Mouse (Mus musculus): ENCODE results near the gene Larp1. TPM values are rescaled to one million over a fixed set of nuclear protein-coding genes. Genes with fewer than 3 reads are reported as not detected.
"Not testable (repeated sequence)": the region's sequence is repeated elsewhere in the genome, so short reads cannot be mapped to it uniquely, and the experiment has no call there.

The Larp1 gene
- polyA plus RNA-seq, 1 experiment from 2014 or later: 26.9 TPM

GRCm38 (mm10) chr11:58039027-58039426 lies 30.2 kb downstream of the Larp1 start:
- Histone ChIP-seq H3K4me2 (no peak overlapping the region), H3K36me3 (ENCODE audit: insufficient read depth) (peaks cover 21% of the 10 kb centered on the region), H3K27ac (ENCODE audit: low read depth) (no peak overlapping the region), H3K4me1 (ENCODE audit: insufficient read depth) (no peaks in the 10 kb centered on the region), H3K4me3 (ENCODE audit: low read depth, low read length) (no peak overlapping the region), H3K9ac (no peak overlapping the region), H3K9me3 (ENCODE audit: low read depth, low read length) (no peaks in the 10 kb centered on the region), H3K27me3 (ENCODE audit: insufficient read depth, low read length) (no peaks in the 10 kb centered on the region)
- WGBS: 77% methylated on average over 1 of the region's 1 CpGs
- peak; percentile 55 for TF ChIP-seq CTCF (IDR thresholded peaks at IDR 0.05; ENCODE audit: low read depth)
- ATAC-seq (ENCODE audit: insufficient read depth): no peak
- peak; percentile 56 for DNase-seq

- WGBS: 81% methylated on average over 5 of the region's 5 CpGs
- Histone ChIP-seq H3K9ac (no peak overlapping the region), H3K4me1 (ENCODE audit: insufficient read depth) (no peaks in the 10 kb centered on the region), H3K9me3 (ENCODE audit: low read depth, low read length) (no peaks in the 10 kb centered on the region), H3K4me2 (no peak overlapping the region), H3K4me3 (ENCODE audit: low read depth, low read length) (no peak overlapping the region), H3K27me3 (ENCODE audit: insufficient read depth, low read length) (no peaks in the 10 kb centered on the region), H3K36me3 (ENCODE audit: insufficient read depth) (peaks cover 56% of the 10 kb centered on the region), H3K27ac (ENCODE audit: low read depth) (no peak overlapping the region)
- ATAC-seq (ENCODE audit: insufficient read depth): no peak
- DNase-seq: no peak
- TF ChIP-seq CTCF (IDR thresholded peaks at IDR 0.05; ENCODE audit: low read depth): no peak
Observed at GRCm38 (mm10) chr11:58042861-58043431, 34.1 kb downstream of the Larp1 start.

GRCm38 (mm10) chr11:58046438-58046837 lies 37.6 kb downstream of the Larp1 start:
- WGBS: 70% methylated on average over 4 of the region's 4 CpGs
- TF ChIP-seq CTCF (IDR thresholded peaks at IDR 0.05; ENCODE audit: low read depth): peak; percentile 36
- Histone ChIP-seq H3K9ac (no peak overlapping the region), H3K4me2 (no peak overlapping the region), H3K9me3 (ENCODE audit: low read depth, low read length) (no peaks in the 10 kb centered on the region), H3K4me3 (ENCODE audit: low read depth, low read length) (no peak overlapping the region), H3K4me1 (ENCODE audit: insufficient read depth) (no peaks in the 10 kb centered on the region), H3K27me3 (ENCODE audit: insufficient read depth, low read length) (no peaks in the 10 kb centered on the region), H3K36me3 (ENCODE audit: insufficient read depth) (peaks cover 89% of the 10 kb centered on the region), H3K27ac (ENCODE audit: low read depth) (no peak overlapping the region)
- DNase-seq: peak; percentile 27
- no peak for ATAC-seq (ENCODE audit: insufficient read depth)

- ATAC-seq (ENCODE audit: insufficient read depth): 0 out of 2 replicates have a peak, but pooled peaks have one; percentile 25
- WGBS: 55% methylated on average over 6 of the region's 6 CpGs
- no peak overlapping the region for H3K4me2 ChIP-seq
- no peak overlapping the region for H3K27ac ChIP-seq (ENCODE audit: low read depth)
- DNase-seq: peak; percentile 80
- H3K9ac ChIP-seq: no peak overlapping the region
- no peaks in the 10 kb centered on the region for H3K4me1 ChIP-seq (ENCODE audit: insufficient read depth)
- no peaks in the 10 kb centered on the region for H3K27me3 ChIP-seq (ENCODE audit: insufficient read depth, low read length)
- H3K36me3 ChIP-seq (ENCODE audit: insufficient read depth): peaks cover 76% of the 10 kb centered on the region
- H3K9me3 ChIP-seq (ENCODE audit: low read depth, low read length): no peaks in the 10 kb centered on the region
- peak; percentile 82 for TF ChIP-seq CTCF (IDR thresholded peaks at IDR 0.05; ENCODE audit: low read depth)
- no peak overlapping the region for H3K4me3 ChIP-seq (ENCODE audit: low read depth, low read length)
Observed at GRCm38 (mm10) chr11:58057455-58057854, 48.6 kb downstream of the Larp1 start.

GRCm38 (mm10) chr11:58059752-58060151 lies 50.9 kb downstream of the Larp1 start:
- H3K4me3 ChIP-seq (ENCODE audit: low read depth, low read length); ATAC-seq (ENCODE audit: insufficient read depth): not testable (repeated sequence)
- WGBS: 93% methylated on average over 7 of the region's 7 CpGs

GRCm38 (mm10) chr11:58061218-58061617 lies 52.4 kb downstream of the Larp1 start:
- not testable (repeated sequence) for H3K27ac ChIP-seq (ENCODE audit: low read depth); ATAC-seq (ENCODE audit: insufficient read depth); H3K9me3 ChIP-seq (ENCODE audit: low read depth, low read length); H3K4me2 ChIP-seq; H3K27me3 ChIP-seq (ENCODE audit: insufficient read depth, low read length); DNase-seq; H3K9ac ChIP-seq; H3K4me1 ChIP-seq (ENCODE audit: insufficient read depth); H3K4me3 ChIP-seq (ENCODE audit: low read depth, low read length)
- 92% methylated on average over 3 of the region's 4 CpGs for WGBS
- peaks cover 40% of the 10 kb centered on the region for H3K36me3 ChIP-seq (ENCODE audit: insufficient read depth)

More at GRCm38 (mm10) chr11:58059752-58060151, 50.9 kb downstream of the Larp1 start:
- not testable (repeated sequence) for H3K4me1 ChIP-seq (ENCODE audit: insufficient read depth); DNase-seq; H3K9ac ChIP-seq; H3K27me3 ChIP-seq (ENCODE audit: insufficient read depth, low read length); H3K9me3 ChIP-seq (ENCODE audit: low read depth, low read length); H3K4me2 ChIP-seq; H3K27ac ChIP-seq (ENCODE audit: low read depth)
- peaks cover 55% of the 10 kb centered on the region for H3K36me3 ChIP-seq (ENCODE audit: insufficient read depth)

- Histone ChIP-seq H3K9ac (no peak overlapping the region), H3K36me3 (ENCODE audit: insufficient read depth) (peaks cover 28% of the 10 kb centered on the region), H3K27me3 (ENCODE audit: insufficient read depth, low read length) (no peaks in the 10 kb centered on the region), H3K4me1 (ENCODE audit: insufficient read depth) (no peaks in the 10 kb centered on the region), H3K4me3 (ENCODE audit: low read depth, low read length) (no peak overlapping the region), H3K9me3 (ENCODE audit: low read depth, low read length) (no peaks in the 10 kb centered on the region), H3K27ac (ENCODE audit: low read depth) (no peak overlapping the region), H3K4me2 (no peak overlapping the region)
- no peak for ATAC-seq (ENCODE audit: insufficient read depth)
- no peak for TF ChIP-seq CTCF (IDR thresholded peaks at IDR 0.05; ENCODE audit: low read depth)
- DNase-seq: no peak
- 86% methylated on average over 4 of the region's 4 CpGs for WGBS
Observed at GRCm38 (mm10) chr11:58062586-58062985, 53.7 kb downstream of the Larp1 start.

Measured in lung, embryonic 14.5 days (tissue).